Mouse (Mus musculus): ENCODE data around the gene Actr2.

GRCm38 (mm10) chr11:20138498-20139208, 25.9 kb upstream of the Actr2 start:
- TF ChIP-seq EP300 (optimal IDR thresholded peaks at IDR 0.05) (no peak), CTCF (IDR thresholded peaks at IDR 0.05; ENCODE audit: low read depth) (no peak)
